ENCODE assay signal across 7 mouse cellular contexts in genomic region chr10:80146568-80147011, GRCm38 (mm10). TPM values are rescaled to one million over a fixed set of nuclear protein-coding genes. Genes with fewer than 3 reads are reported as not detected.
DNase-seq lines count a peak whose midpoint lies in the region; ATAC-seq and TF ChIP-seq lines count a peak whose summit lies in the region.

No protein-coding gene starts in this region.

- H3K4me2 ChIP-seq in lung, embryonic 15.5 days, result peak overlapping the region; percentile 3; the same call in 1 of the 2 replicates
- H3K4me2 ChIP-seq in embryonic facial prominence, embryonic 15.5 days (replicated peaks), result no peak overlapping the region
- H3K4me2 ChIP-seq in liver, postnatal 0 days (ENCODE audit: low read depth, low read length), result peak overlapping the region; percentile 96

- H3K4me3 ChIP-seq in lung, embryonic 15.5 days, result no peak overlapping the region
- H3K4me3 ChIP-seq in embryonic facial prominence, embryonic 15.5 days (replicated peaks), result peak overlapping the region; percentile 90; the same call in 1 of the 2 replicates
- H3K4me3 ChIP-seq in liver, postnatal 0 days (ENCODE audit: low read depth, low read length), result no peak overlapping the region

- no peak for TF ChIP-seq EP300 in liver, postnatal 0 days (IDR thresholded peaks at IDR 0.05; ENCODE audit: low read depth)

- WGBS in lung, embryonic 15.5 days, result 70% methylated on average over 4 of the region's 4 CpGs
- WGBS in embryonic facial prominence, embryonic 15.5 days, result 60% methylated on average over 4 of the region's 4 CpGs
- 66% methylated on average over 4 of the region's 4 CpGs for WGBS in liver, postnatal 0 days (ENCODE audit: insufficient replicate concordance)

- intact Hi-C loops in left cerebral cortex, postnatal 4 days (cut with DNase I), result no loop called here

- ATAC-seq in lung, embryonic 15.5 days (ENCODE audit: borderline replicate concordance, extremely low read depth, low FRiP score, low TSS enrichment), result no peak
- no peak for ATAC-seq in embryonic facial prominence, embryonic 15.5 days (ENCODE audit: insufficient number of reproducible peaks, low FRiP score, low TSS enrichment, low read depth)
- ATAC-seq in liver, postnatal 0 days, result no peak

- no peak for DNase-seq in lung, postnatal 14 days
- peak; percentile 36 for DNase-seq in induced T-regulatory cell, adult 2 months (ENCODE audit: low read depth)
- no peak for DNase-seq in liver, postnatal 0 days
- no peak for DNase-seq in left cerebral cortex, postnatal 4 days
- DNase-seq in gastrocnemius, postnatal 10 days, result no peak

- peak overlapping the region; percentile 99 for H3K27ac ChIP-seq in lung, embryonic 15.5 days
- peak overlapping the region; percentile 100 for H3K27ac ChIP-seq in embryonic facial prominence, embryonic 15.5 days (replicated peaks)
- peak overlapping the region; percentile 99 for H3K27ac ChIP-seq in liver, postnatal 0 days (ENCODE audit: low read depth)

- no peak for TF ChIP-seq CTCF in liver, postnatal 0 days (IDR thresholded peaks at IDR 0.05; ENCODE audit: low read depth)

- H3K9me3 ChIP-seq in lung, embryonic 15.5 days, result no peaks in the 10 kb centered on the region
- no peaks in the 10 kb centered on the region for H3K9me3 ChIP-seq in embryonic facial prominence, embryonic 15.5 days (replicated peaks)
- no peaks in the 10 kb centered on the region for H3K9me3 ChIP-seq in liver, postnatal 0 days (ENCODE audit: low read length)

- H3K9ac ChIP-seq in lung, embryonic 15.5 days, result no peak overlapping the region
- H3K9ac ChIP-seq in embryonic facial prominence, embryonic 15.5 days, result peak overlapping the region; percentile 12; the same call in 1 of the 2 replicates
- peak overlapping the region; percentile 70 for H3K9ac ChIP-seq in liver, postnatal 0 days (replicated peaks)

- peaks cover 46% of the 10 kb centered on the region for H3K4me1 ChIP-seq in lung, embryonic 15.5 days
- H3K4me1 ChIP-seq in embryonic facial prominence, embryonic 15.5 days, result peaks cover 57% of the 10 kb centered on the region
- peaks cover 45% of the 10 kb centered on the region for H3K4me1 ChIP-seq in liver, postnatal 0 days (ENCODE audit: insufficient read depth)

- peaks cover 27% of the 10 kb centered on the region for H3K36me3 ChIP-seq in lung, embryonic 15.5 days
- H3K36me3 ChIP-seq in embryonic facial prominence, embryonic 15.5 days, result peaks cover 23% of the 10 kb centered on the region
- H3K36me3 ChIP-seq in liver, postnatal 0 days (replicated peaks; ENCODE audit: insufficient read depth, low read length), result peaks cover 29% of the 10 kb centered on the region

- no peaks in the 10 kb centered on the region for H3K27me3 ChIP-seq in lung, embryonic 15.5 days
- no peaks in the 10 kb centered on the region for H3K27me3 ChIP-seq in embryonic facial prominence, embryonic 15.5 days
- H3K27me3 ChIP-seq in liver, postnatal 0 days (ENCODE audit: insufficient read depth, low read length), result no peaks in the 10 kb centered on the region

RNA-seq across cellular contexts. Expression of gene Midn, which starts 1.5 kb away (rescaled TPM):
- polyA plus RNA-seq in lung, embryonic 15.5 days (2015; fragmentation: Nextera tagmentation; extraction: Ambion mirVana), result 17.5 and 18.6 TPM in 2 replicates
- polyA plus RNA-seq in embryonic facial prominence, embryonic 15.5 days (2015; fragmentation: Nextera tagmentation; extraction: Ambion mirVana), result 18.3 and 20.4 TPM in 2 replicates
- 3.0 and 4.3 TPM in 2 replicates for polyA plus RNA-seq in liver, postnatal 0 days (2015; fragmentation: Nextera tagmentation; extraction: Ambion mirVana)
- total RNA-seq in left cerebral cortex, postnatal 4 days (2021), result 100 to 1,000 TPM; 158 to 163 TPM
- total RNA-seq in gastrocnemius, postnatal 10 days (2021), result 10 to 100 TPM; 34.3 to 62.7 TPM

RNA-seq across cellular contexts. Expression of gene Cbarp, which starts 6.0 kb away (rescaled TPM):
- 3.9 and 5.0 TPM in 2 replicates for polyA plus RNA-seq in lung, embryonic 15.5 days (2015; fragmentation: Nextera tagmentation; extraction: Ambion mirVana)
- 9.3 and 10.9 TPM in 2 replicates for polyA plus RNA-seq in embryonic facial prominence, embryonic 15.5 days (2015; fragmentation: Nextera tagmentation; extraction: Ambion mirVana)
- 0.11 and 0.18 TPM in 2 replicates for polyA plus RNA-seq in liver, postnatal 0 days (2015; fragmentation: Nextera tagmentation; extraction: Ambion mirVana)
- 100 to 1,000 TPM; 299 to 316 TPM for total RNA-seq in left cerebral cortex, postnatal 4 days (2021)
- total RNA-seq in gastrocnemius, postnatal 10 days (2021), result 1 to 10 TPM; 2.3 to 3.2 TPM

RNA-seq across cellular contexts. Expression of gene Atp5d, which starts 8.2 kb away (rescaled TPM):
- polyA plus RNA-seq in lung, embryonic 15.5 days (2015; fragmentation: Nextera tagmentation; extraction: Ambion mirVana), result 521 and 541 TPM in 2 replicates
- polyA plus RNA-seq in embryonic facial prominence, embryonic 15.5 days (2015; fragmentation: Nextera tagmentation; extraction: Ambion mirVana), result 516 and 519 TPM in 2 replicates
- 537 and 576 TPM in 2 replicates for polyA plus RNA-seq in liver, postnatal 0 days (2015; fragmentation: Nextera tagmentation; extraction: Ambion mirVana)
- 100 to 1,000 TPM; 247 to 270 TPM for total RNA-seq in left cerebral cortex, postnatal 4 days (2021)
- 100 to 1,000 TPM; 576 to 659 TPM for total RNA-seq in gastrocnemius, postnatal 10 days (2021)

RNA-seq across cellular contexts. Expression of gene Cirbp, which starts 19.2 kb away (rescaled TPM):
- 94.6 and 95.1 TPM in 2 replicates for polyA plus RNA-seq in lung, embryonic 15.5 days (2015; fragmentation: Nextera tagmentation; extraction: Ambion mirVana)
- 102 and 116 TPM in 2 replicates for polyA plus RNA-seq in embryonic facial prominence, embryonic 15.5 days (2015; fragmentation: Nextera tagmentation; extraction: Ambion mirVana)
- polyA plus RNA-seq in liver, postnatal 0 days (2015; fragmentation: Nextera tagmentation; extraction: Ambion mirVana), result 87.0 and 93.3 TPM in 2 replicates
- 100 to 1,000 TPM; 211 to 228 TPM for total RNA-seq in left cerebral cortex, postnatal 4 days (2021)
- 10 to 100 TPM; 84.3 to 88.4 TPM for total RNA-seq in gastrocnemius, postnatal 10 days (2021)

RNA-seq across cellular contexts. Expression of gene 1600002K03Rik, which starts 26.2 kb away (rescaled TPM):
- 11.6 and 14.7 TPM in 2 replicates for polyA plus RNA-seq in lung, embryonic 15.5 days (2015; fragmentation: Nextera tagmentation; extraction: Ambion mirVana)
- polyA plus RNA-seq in embryonic facial prominence, embryonic 15.5 days (2015; fragmentation: Nextera tagmentation; extraction: Ambion mirVana), result 12.0 and 13.6 TPM in 2 replicates
- polyA plus RNA-seq in liver, postnatal 0 days (2015; fragmentation: Nextera tagmentation; extraction: Ambion mirVana), result 6.7 and 6.8 TPM in 2 replicates
- 1 to 10 TPM; 6.0 to 6.1 TPM for total RNA-seq in left cerebral cortex, postnatal 4 days (2021)
- total RNA-seq in gastrocnemius, postnatal 10 days (2021), result 1 to 10 TPM; 3.9 to 5.5 TPM
